Mouse (Mus musculus): ENCODE measurements at regions not wholly inside any gene's neighbourhood (a gene's known extent, or its start where the extent isn't known, plus 50 kb on each side); places are given as distances from the start of the nearest gene placed in this dataset.

GRCm38 (mm10) chr14:92016991-92017390, 1873.5 kb downstream of the Pcdh9 start:
- peak; percentile 10 for DNase-seq

GRCm38 (mm10) chr14:91991290-91991689, 1899.2 kb downstream of the Pcdh9 start:
- DNase-seq = peak; percentile 25
